Mouse (Mus musculus) lung, postnatal 14 days (tissue): Measurements from ENCODE around the gene Slc22a23.
A peak's percentile ranks its signal among the peaks of the same experiment; 100 is the strongest.

ENCODE experiments used
- DNase-seq: peaks from one replicate; pipeline ENCODE4 v3.0.0; 2021

Gene Slc22a23

DNA sequence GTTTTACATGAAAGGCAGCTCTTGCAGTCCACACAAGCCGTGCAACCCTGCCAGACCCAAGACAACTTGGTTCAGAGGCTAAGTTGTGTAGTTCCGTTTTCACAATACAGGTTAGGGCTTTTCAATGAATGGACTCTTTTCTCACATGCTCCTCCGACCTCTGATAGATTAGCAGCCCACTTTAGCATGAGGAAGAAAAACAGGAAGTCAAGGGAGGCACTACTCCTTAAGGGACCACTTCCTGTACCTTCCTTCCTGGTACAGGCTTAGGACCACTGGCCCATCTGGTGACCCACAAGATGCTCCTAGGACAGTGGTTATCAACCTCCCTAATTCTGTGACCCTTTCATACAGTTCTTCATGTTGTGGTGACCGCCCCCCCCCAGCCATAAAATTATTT lies 116.1 kb downstream of the Slc22a23 start:
- no peak for DNase-seq

DNA sequence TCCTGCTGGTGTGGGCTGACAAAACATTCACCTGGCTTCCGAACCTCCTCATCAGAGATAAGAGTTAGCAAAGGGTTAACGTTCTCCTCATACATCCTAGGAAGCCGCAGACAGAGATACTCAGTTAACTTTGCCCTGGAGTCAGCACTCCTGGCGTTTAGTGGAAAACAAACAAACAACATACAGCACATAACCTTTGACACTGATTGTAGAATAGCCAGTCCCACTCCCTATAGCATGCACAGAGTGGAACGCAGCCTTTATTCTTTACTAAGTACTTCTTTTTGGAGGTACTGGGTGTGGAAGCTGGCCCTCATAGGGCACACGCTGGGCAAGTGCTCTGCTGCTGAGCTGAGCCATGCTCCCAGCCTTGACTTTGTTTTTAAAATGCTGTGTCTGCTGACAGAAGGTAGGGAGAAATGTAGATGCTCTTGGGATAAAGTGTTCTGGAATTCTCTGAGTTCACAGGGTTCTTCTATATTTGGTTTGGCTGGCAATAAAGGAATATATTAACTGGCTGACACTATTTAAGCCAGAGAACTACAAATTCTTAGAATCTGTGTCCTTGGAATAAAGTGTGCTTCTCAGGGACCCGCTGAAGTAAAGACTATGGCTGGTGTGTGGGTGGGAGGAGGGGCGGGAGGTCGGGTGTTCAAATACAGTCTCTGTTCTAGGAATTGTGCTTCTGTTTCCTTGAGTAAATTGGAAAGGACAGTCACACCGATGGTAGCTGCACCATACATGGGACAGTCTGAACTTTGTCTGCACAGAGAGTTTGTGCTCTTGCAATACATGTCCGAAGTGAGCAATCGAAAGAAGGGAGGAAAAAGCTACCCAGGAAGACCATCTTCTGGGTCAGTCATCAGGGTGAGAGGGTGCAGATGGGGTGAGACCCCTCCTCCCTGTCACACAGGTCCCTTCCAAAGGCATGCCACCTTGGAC lies 117.0 kb downstream of the Slc22a23 start:
- no peak for DNase-seq

DNA sequence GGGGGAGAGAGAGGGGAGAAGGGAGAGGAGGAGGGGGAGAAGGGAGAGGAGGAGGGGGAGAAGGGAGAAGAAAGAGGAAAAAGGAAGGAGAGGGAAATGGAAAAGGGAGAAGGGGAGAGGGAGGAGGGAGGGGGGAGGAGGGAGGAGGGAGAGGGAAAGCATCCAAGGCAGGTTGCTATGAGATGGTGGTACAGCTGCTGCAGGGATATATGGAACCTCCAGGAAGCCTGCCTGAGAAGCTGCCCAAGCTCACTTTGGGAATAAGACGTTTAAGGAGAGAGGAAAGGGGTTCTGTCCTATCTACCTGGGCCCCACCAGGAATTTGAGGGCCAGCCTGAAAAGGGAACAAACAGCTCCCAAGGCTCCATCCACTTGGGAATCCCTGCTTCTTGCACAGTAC lies 118.0 kb downstream of the Slc22a23 start:
- DNase-seq: no peak

DNA sequence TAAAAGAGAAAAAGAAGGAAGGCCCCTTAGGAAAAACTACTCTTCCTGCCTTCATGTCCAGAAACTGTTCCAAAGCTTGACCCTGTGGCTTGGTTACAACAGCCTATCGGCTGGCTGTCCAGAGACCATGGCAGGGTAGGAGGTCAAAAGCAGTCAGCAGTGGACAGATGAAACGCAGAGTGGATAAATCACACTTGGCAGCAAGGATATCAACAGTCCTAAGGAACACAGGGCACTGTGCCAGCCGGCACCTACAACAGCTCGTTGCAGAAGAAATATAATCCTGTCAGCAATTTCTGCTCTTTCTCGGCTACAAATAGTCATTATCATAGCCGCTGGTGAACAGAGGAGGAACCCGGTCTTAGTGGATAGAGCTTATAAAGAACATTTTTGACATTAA lies 122.0 kb downstream of the Slc22a23 start:
- peak; percentile 66 for DNase-seq

DNA sequence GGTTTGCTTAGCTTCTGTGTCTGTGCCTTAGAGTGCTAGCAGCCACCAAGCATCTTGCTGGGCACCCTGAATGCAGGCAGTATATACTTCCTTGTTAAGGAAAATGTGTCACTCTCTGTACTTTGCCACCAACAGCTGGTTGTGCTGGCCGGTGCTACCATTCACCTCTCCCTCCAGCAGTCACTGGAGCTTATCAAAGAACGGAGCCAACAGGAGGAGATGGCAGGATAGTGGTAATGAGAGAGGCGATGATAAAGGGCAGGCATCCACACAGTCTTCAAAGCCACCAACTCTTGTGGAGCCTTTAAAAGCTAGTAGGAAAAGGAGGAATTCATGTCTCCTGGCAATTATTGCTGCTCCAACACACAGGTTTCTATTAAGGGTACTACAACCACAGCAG lies 125.3 kb downstream of the Slc22a23 start:
- no peak for DNase-seq

DNA sequence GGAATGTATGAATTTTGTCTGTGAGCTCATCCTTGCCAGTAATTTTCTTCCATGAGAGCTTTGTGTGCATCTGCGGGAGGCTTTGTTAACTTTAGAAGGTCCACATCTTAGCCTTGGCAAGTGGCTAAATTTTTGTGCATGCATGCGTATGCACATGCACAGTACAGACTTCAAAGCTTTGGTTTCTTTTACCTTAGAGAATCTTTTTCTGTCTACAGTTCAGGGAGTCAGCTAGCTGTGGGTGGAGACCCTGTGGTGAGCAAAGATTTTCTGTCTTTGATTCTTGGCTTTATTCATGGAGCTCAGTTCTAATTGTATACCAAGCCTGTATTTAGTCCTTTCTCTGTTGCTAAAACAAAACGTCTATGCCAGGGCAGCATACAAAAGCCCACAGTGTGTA lies 126.2 kb downstream of the Slc22a23 start:
- DNase-seq: no peak

DNA sequence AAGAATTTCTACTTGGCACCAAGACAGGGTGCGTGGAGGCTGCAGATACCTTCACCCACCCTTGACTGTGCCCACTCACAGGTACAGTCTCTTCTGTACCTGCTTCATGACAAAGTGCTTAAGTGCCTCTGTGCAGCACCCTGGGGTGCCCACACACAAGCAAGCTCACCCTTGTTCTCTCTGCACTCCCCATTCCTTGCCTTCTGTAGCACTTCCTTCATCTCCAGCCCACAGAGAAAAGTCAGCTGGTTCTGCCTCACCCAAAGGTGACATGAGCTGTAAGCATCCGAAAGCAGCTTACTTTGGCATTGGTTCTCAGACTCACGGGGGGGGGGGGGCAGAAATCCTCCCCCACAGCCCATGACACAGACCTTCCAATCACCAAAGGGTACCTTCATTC lies 130.1 kb downstream of the Slc22a23 start:
- DNase-seq: no peak

DNA sequence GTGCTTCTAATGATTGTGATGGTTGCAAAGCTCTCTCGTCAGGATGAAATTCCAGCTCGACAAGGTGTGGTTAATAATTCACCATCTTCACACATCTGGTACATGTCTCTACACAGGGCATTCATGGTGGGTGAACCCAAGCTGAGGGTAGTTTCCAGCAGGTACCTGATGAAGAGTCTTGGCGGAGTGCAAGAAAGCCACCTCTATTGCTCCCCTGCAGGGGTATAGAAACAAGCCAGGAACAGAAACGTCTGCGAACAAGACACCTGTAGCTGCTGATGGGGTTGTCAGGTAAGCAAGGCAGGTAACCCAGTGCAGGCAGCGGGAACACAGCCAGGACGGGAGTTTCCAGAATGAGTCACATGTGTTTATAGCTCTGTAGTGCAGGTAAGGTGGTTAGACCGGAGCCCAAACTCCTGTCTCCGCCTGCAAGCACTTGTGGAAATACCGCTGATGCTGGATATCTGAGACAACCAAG lies 132.2 kb downstream of the Slc22a23 start:
- DNase-seq: peak; percentile 57

DNA sequence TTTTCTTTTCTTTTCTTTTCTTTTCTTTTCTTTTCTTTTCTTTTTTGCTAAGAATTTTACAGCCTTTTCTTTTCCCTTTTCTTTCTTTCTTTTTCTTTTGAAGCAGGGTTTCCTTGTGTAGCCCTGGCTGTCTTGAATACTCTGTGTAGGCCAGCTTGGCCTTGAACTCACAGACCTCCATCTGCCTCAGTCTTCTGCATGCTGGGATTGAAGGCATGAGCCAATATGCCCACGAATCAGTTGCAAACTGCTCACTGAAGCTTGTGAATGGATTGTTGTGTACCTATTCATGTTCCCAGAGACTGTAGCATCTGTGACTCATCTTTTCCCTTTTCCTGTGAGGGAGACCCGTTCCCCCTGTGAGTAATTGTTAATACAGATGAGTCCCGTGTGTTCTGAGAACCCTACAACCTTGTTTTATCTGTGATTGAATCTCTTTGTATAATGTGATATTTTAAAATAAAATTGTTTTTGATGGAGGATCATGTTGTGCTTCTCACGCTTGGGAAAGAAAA lies 133.7 kb downstream of the Slc22a23 start:
- DNase-seq: no peak

DNA sequence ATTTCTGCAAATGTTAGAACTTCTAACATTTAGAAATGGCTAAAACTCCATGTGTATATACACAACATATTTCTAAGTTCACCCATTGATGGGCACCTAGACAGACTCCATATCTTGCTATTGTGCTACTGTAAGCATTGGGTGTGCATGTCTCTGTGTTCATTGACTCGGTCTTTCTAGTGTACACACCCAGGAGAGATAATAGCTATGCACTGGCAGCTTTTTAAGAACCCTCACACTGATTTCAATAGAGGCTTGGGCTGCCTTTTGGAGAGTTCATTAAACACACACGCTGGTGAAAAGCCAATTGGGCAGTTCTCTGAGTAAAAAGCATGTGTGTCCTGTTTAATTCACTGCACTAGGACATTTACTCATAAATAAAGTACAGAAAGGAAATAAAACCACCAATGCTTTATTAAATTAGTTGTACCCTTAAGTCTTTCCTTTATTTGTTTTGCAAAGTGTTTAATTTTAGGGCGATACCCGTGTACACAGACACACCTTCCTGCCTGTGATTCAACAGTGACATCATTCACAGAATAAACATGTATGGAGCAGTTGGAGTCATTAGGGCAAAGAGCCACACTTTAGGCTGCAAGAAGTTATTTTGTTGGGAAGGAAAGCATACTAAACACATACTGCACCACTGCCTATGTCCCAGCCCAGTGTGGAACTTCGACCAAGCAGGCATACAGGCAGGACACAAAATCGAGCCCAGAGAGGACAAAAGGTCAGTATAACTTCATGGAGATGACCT lies 137.1 kb downstream of the Slc22a23 start:
- no peak for DNase-seq

DNA sequence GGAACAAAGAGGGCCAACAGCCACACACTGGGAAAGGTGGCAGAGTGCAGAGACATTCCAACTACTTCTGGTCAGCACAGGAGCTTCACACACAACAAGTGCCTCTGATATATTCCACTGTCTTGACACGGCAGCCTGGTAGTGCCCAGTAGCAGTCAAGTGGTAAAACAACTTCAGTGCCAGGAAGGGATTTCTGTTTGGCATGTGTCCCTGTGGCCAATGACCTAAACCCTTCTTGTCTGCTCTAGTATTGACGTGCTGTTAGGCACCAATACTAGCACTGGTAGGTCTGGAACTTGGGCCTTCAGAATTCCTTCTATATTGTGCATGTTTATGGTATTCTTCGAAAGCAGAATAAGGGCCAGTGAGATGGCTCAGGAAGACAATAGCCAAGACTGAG lies 139.8 kb downstream of the Slc22a23 start:
- DNase-seq: no peak

DNA sequence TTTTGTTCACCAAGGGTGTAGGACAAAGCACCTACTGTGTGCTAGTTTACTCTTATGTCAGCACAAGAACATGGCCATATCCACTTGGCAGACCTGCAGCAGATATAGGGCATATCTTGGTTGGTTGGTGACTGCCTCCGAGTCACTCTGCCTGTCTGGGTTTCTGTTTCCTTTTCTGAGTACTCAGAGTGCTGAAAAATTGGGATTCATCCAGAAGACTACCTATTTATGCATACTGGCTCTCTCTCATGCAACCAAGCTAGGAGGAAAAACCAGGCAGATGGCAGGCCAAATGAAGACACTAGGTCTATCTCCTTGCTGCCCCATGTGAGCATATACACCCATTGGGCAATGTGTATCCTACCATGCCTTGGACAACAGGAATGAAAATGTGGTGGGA lies 149.3 kb downstream of the Slc22a23 start:
- no peak for DNase-seq

DNA sequence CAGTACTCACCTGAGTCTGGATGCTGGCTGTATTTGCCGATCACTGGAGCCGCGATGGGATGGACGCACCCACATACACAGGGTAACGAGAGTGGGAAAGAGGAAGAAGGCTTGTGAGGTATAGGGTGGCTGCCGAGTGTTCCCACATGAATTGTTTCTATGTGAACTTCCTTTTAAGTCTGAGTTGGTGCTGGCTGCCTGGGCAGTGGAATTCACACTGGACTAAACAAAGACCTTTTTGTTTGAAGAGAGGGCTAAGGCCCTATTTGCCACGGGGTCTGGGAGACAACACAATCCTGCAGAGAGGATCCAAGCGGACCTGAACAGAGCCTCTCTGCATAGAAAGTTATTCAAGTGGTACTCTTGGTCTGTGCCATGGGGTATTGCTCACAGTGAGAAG lies 151.6 kb downstream of the Slc22a23 start:
- DNase-seq: no peak

DNA sequence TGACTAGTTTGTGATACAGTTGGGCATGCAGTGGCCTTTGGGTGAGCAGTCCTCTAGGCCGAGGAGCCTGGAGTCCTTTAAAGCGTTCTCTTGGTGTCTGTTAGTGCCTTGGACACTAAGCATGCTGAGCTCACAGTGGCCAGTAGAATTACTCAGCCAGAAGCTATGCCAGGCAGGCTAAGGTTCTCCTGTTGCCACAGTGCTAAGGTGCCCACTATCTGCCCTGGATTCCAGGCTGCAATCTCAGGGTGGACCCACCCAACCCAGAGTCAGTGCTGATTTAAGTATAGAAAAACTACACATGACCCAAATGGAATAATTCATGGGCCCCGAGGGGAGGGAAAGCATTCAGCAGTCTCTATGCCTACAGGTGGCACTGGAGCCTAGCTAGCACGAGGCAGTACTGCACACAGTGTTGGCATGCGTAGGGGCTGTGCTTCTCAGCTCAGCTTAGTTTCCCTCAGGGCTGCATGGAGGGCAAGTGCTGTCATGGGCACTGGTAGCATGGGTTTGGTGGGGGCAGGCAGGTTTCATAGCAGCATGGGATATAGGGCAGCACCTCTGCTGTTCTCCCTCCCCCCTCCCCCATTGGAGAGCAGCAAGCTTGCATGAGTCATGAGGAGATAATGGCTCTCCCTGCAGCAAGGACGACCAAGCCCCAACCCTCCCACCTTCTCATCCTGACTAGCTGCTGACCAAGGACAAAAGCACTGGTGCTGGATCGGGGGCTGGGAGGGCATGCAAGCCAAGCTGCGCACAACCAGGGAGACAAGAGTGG lies 152.4 kb downstream of the Slc22a23 start:
- no peak for DNase-seq

DNA sequence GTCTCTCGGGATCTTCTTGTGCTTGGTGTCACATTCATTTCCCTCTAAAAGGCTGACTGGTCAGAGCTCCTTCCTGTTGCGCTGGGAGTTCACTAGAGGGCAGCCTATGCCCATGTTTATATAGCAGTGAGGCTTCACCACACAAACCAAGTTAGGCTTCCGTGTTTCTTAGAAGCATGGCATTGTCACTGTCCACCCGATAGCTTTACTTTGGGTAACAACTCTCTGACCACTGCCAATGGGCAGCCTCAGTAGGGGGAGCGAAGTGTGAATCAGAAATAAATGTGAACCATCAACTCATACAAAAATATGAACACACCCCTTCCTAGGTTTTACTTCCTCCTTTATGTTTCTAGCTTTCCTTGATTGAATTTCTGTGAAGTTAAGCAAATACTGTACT lies 157.4 kb downstream of the Slc22a23 start:
- peak; percentile 76 for DNase-seq

DNA sequence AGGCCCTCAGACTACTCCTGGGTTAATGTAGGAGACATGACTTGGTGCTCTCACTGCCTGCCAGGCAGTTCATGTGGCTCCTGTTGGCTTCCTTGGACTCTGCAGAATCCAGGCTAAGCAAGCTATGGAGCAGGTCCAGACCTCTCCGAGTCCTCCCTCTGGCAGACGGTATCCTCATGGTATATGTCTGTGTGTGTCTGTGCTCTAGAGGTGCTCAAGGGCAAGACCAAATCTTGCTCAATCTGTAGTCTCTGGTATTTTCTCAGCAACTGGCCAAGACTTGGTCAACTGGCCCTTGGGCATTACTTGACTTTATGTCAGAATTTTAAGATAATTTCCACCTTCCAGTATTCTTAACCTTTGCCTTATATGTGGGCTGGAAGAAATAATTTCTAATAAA lies 159.6 kb downstream of the Slc22a23 start:
- no peak for DNase-seq

DNA sequence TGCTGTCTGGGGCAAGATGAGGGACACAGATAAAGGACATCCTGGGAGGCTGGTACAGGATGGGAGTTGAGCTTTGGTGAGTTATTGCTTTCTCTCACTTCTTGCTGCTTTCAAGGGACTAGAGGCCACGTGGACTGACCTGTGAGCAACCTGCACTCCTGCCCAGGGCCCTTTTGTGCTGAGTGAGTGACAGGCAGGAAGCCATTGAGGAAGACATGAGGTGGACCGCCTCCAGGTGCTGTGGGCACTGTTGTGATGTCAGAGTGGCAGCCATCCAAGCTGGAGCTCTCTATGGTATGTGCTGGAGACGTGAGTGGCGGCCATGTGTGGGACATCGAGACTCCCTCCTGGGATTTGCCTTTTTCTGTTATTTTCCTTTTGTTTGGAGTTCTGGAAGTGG lies 163.4 kb downstream of the Slc22a23 start:
- no peak for DNase-seq

DNA sequence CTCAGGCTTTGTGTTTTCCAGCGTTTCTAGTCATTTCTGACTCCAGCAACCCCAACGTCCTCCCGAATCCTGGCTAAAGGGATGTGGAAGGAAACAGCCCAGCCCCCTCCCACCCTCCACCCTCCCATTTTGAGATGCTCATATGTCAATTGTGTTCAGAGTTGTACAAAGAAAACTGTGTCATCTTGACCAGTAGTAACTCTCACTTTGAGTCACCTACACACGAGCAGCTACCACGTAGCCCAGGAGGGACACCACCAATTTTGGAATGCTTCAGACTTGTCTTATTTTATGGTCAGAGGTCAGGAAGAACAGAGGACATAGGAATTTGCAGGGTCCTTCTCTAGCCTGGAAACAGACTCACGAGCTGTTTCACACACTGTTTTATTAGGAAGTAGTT lies 171.0 kb downstream of the Slc22a23 start:
- DNase-seq: no peak

DNA sequence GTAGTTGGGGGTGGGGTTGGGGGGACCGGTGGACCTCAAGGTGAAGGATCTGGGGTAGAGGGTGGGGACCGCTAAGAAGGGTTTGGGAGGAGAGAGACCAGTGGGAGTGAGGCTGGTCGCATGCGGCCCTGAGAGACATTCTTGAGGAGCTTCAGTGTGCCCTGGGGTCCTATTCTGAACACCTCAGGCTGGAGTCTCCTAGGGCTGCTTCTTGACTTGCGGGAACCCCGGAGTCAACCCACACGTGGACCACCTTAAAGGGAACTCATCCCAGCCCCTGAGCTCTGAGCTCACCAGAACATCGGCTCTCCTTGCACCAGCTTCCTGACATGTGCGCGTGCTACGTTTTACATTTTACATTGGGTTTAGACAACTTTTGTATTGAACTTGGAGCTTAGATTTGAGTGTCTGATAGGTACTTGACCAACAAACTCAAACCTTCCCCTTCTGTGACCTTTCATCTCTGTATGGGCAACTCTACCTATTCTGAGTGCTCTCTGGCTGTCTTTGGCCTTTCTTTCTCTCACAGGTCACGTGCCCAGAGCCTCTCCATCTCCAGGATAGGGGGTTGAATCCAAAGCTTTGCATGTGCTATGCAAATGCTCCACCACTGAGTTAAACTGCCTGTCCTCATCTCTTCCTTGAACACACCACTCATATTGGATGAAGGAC lies 181.5 kb downstream of the Slc22a23 start:
- DNase-seq: no peak

DNA sequence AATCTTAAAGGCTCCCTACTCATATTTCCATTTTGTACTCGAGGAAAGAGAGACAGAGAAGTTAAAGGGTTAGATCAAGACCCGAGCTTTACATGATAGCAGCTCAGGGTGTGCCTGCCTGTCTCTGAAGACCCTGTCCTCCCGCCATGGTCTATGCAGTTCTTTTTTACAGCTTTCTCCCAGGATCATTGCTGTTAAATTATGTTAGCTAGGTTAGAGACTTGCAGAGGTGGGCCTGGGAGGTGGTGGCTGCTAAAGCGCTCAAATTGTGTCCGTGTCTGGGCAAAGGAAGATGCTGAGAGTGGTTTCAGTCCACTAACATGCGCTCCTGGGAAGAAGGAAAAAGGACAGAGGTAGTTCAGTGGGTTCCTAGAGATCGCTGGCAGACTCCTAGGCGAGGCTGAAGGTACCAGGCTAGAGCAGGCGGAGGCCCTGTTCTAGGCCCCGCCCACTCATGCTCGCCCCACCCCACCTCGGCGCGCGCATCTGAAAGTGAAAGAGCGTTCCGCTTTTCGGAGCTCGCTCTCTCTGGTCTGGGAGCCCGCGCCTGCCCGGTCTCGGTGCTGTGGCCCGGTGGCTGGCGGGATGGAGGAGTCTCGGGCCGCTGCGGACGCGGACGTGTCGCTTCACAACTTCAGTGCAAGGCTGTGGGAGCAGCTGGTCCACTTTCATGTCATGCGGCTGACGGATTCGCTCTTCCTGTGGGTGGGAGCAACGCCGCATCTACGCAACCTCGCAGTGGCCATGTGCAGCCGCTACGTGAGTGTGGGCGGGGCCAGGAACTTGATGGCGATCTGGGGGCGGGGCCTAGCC lies 182.3 kb downstream of the Slc22a23 start, which contains the start of gene Psmg4:
Psmg4 (plus strand) TSS at position 474 of the 813 bp plus-strand sequence.
- peak; percentile 97 for DNase-seq

DNA sequence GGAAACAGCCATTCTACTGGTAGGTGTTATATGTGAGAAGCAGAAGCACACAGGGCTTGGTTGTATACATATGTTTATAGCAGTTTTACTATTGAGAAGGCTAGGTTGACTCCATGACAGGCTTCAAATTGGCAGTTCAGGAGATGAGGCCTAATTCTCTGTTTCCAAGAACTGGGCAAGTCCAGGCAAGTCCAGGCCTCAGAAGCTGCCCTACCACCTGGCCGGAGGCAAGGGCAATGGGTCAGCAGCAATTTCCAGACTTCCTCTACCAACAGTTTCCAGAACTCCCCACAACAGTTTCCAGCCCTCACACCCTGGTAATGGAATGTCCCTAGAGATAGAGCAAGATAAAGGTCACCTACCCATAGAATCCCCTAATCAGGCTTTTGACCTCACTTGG lies 185.1 kb downstream of the Slc22a23 start:
- DNase-seq: no peak
